Mouse (Mus musculus): ENCODE data around the gene Sh2d6.

GRCm38 (mm10) chr6:72488850-72489249 lies 32.7 kb downstream of the Sh2d6 start:
- TF ChIP-seq POLR2A (IDR thresholded peaks at IDR 0.05; ENCODE audit: control insufficient read depth, low read depth, low read length) (no peak), CTCF (IDR thresholded peaks at IDR 0.05; ENCODE audit: control insufficient read depth, insufficient read depth, insufficient replicate concordance, low read depth, low read length) (no peak)

Measured in testis, adult 2 months (tissue).